Mouse (Mus musculus): ENCODE measurements around the gene Gm10644. TPM values are rescaled to one million over a fixed set of nuclear protein-coding genes. Genes with fewer than 3 reads are reported as not detected.

Gene Gm10644
- polyA plus RNA-seq, 1 experiment from 2014 or later, result 0.45 TPM

- H3K27me3 ChIP-seq, result peaks cover 20% of the 10 kb centered on the region
- 2% methylated on average over 5 of the region's 5 CpGs for WGBS
- no peak for ATAC-seq (ENCODE audit: insufficient number of reproducible peaks, low FRiP score, low TSS enrichment, low read depth)
- no peak overlapping the region for H3K4me3 ChIP-seq (replicated peaks)
- no peak overlapping the region for H3K9ac ChIP-seq
- H3K9me3 ChIP-seq (replicated peaks), result no peaks in the 10 kb centered on the region
- no peaks in the 10 kb centered on the region for H3K36me3 ChIP-seq
- no peak overlapping the region for H3K27ac ChIP-seq (replicated peaks)
- no peak overlapping the region for H3K4me2 ChIP-seq (replicated peaks)
- H3K4me1 ChIP-seq, result peaks cover 20% of the 10 kb centered on the region
Measured at GRCm38 (mm10) chr8:83893915-83894314, 61.1 kb downstream of the Gm10644 start.

GRCm38 (mm10) chr8:83892061-83892460 lies 62.9 kb downstream of the Gm10644 start:
- no peak for ATAC-seq (ENCODE audit: insufficient number of reproducible peaks, low FRiP score, low TSS enrichment, low read depth)
- Histone ChIP-seq H3K4me2 (replicated peaks) (no peak overlapping the region), H3K4me3 (replicated peaks) (no peak overlapping the region), H3K27ac (replicated peaks) (no peak overlapping the region), H3K4me1 (peaks cover 2% of the 10 kb centered on the region), H3K36me3 (no peaks in the 10 kb centered on the region), H3K9me3 (replicated peaks) (no peaks in the 10 kb centered on the region), H3K27me3 (peaks cover 20% of the 10 kb centered on the region), H3K9ac (no peak overlapping the region)
- 59% methylated on average over 4 of the region's 4 CpGs for WGBS

DNA sequence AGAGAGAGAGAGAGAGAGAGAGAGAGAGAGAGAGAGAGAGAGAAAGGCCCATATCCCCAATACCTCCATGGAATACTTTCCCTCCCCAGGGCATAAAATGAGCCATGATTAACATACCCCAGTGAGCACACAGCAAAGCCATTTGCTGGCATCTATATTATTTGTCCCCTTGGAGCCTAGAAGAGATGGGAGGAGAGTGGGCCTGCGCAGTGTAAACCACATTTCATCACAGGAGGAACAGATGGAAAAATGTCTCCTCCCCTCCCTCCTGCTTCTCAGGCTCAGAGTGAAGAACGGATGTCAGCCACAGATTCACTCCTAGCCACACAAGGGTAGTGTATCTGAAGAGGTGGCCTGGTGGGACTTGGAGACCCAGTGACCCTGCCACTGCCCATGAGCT lies 66.6 kb downstream of the Gm10644 start:
- no peak overlapping the region for H3K4me3 ChIP-seq (replicated peaks)
- H3K9me3 ChIP-seq (replicated peaks), result no peaks in the 10 kb centered on the region
- H3K4me2 ChIP-seq (replicated peaks), result no peak overlapping the region
- H3K27ac ChIP-seq (replicated peaks), result no peak overlapping the region
- H3K27me3 ChIP-seq, result no peaks in the 10 kb centered on the region; the same call in 1 of the 2 replicates
- no peak overlapping the region for H3K9ac ChIP-seq
- 45% methylated on average over 2 of the region's 2 CpGs for WGBS
- no peak for ATAC-seq (ENCODE audit: insufficient number of reproducible peaks, low FRiP score, low TSS enrichment, low read depth)
- H3K36me3 ChIP-seq, result no peaks in the 10 kb centered on the region
- H3K4me1 ChIP-seq, result no peaks in the 10 kb centered on the region

Small RNA genes within 50 kb of the gene (microRNA-seq; reads per million reads assigned to microRNA genes)
- gene Gm44330 (ENCODE audit: borderline number of aligned reads) (not detected), gene Gm44450 (ENCODE audit: borderline number of aligned reads) (not detected)

Other genes with a start within 250 kb of the Gm10644 start
- gene Ddx39, start 240.0 kb downstream of the Gm10644 start, polyA plus RNA-seq (2015; fragmentation: Nextera tagmentation; extraction: Ambion mirVana), result 132 and 134 TPM in 2 replicates
- 44.3 and 50.1 TPM in 2 replicates for gene Adgre5, start 213.9 kb downstream of the Gm10644 start, polyA plus RNA-seq (2015; fragmentation: Nextera tagmentation; extraction: Ambion mirVana)
- gene Adgrl1, start 55.1 kb downstream of the Gm10644 start, polyA plus RNA-seq (2015; fragmentation: Nextera tagmentation; extraction: Ambion mirVana), result 22.8 and 23.2 TPM in 2 replicates
- 56.8 and 57.2 TPM in 2 replicates for gene Asf1b, start 302 bp upstream of the Gm10644 start, polyA plus RNA-seq (2015; fragmentation: Nextera tagmentation; extraction: Ambion mirVana)
- 199 and 217 TPM in 2 replicates for gene Prkaca, start 17.8 kb upstream of the Gm10644 start, polyA plus RNA-seq (2015; fragmentation: Nextera tagmentation; extraction: Ambion mirVana)
- 10.3 and 13.2 TPM in 2 replicates for gene Samd1, start 42.5 kb upstream of the Gm10644 start, polyA plus RNA-seq (2015; fragmentation: Nextera tagmentation; extraction: Ambion mirVana)
- 1.2 and 1.8 TPM in 2 replicates for gene 1700067K01Rik, start 46.3 kb upstream of the Gm10644 start, polyA plus RNA-seq (2015; fragmentation: Nextera tagmentation; extraction: Ambion mirVana)
- gene 2210011C24Rik, start 57.0 kb upstream of the Gm10644 start, polyA plus RNA-seq (2015; fragmentation: Nextera tagmentation; extraction: Ambion mirVana), result 0.88 and 1.5 TPM in 2 replicates
- 6.5 and 8.6 TPM in 2 replicates for gene Palm3, start 66.3 kb upstream of the Gm10644 start, polyA plus RNA-seq (2015; fragmentation: Nextera tagmentation; extraction: Ambion mirVana)
- gene Il27ra, start 87.4 kb upstream of the Gm10644 start, polyA plus RNA-seq (2015; fragmentation: Nextera tagmentation; extraction: Ambion mirVana), result 1.4 TPM in 2 replicates
- gene Rln3, start 89.8 kb upstream of the Gm10644 start, polyA plus RNA-seq (2015; fragmentation: Nextera tagmentation; extraction: Ambion mirVana), result not detected in 2 replicates
- 1.6 and 1.7 TPM in 2 replicates for gene Gm10643, start 109.9 kb upstream of the Gm10644 start, polyA plus RNA-seq (2015; fragmentation: Nextera tagmentation; extraction: Ambion mirVana)
- gene Rfx1, start 111.6 kb upstream of the Gm10644 start, polyA plus RNA-seq (2015; fragmentation: Nextera tagmentation; extraction: Ambion mirVana), result 9.8 and 10.2 TPM in 2 replicates
- 8.0 and 9.4 TPM in 2 replicates for gene Dcaf15, start 149.6 kb upstream of the Gm10644 start, polyA plus RNA-seq (2015; fragmentation: Nextera tagmentation; extraction: Ambion mirVana)
- gene Podnl1, start 170.8 kb upstream of the Gm10644 start, polyA plus RNA-seq (2015; fragmentation: Nextera tagmentation; extraction: Ambion mirVana), result 2.8 and 3.5 TPM in 2 replicates
- gene Cc2d1a, start 192.7 kb upstream of the Gm10644 start, polyA plus RNA-seq (2015; fragmentation: Nextera tagmentation; extraction: Ambion mirVana), result 31.8 and 32.8 TPM in 2 replicates
- gene 4930432K21Rik, start 192.8 kb upstream of the Gm10644 start, polyA plus RNA-seq (2015; fragmentation: Nextera tagmentation; extraction: Ambion mirVana), result 1.9 and 2.3 TPM in 2 replicates
- gene Nanos3, start 230.0 kb upstream of the Gm10644 start, polyA plus RNA-seq (2015; fragmentation: Nextera tagmentation; extraction: Ambion mirVana), result 3.5 and 4.0 TPM in 2 replicates

Measured in embryonic facial prominence, embryonic 15.5 days (tissue).